Mouse (Mus musculus) liver, postnatal 0 days (tissue): Measurements from ENCODE around the gene Plch2. TPM values are rescaled to one million over a fixed set of nuclear protein-coding genes. Genes with fewer than 3 reads are reported as not detected.
"Not testable (repeated sequence)": the region's sequence is repeated elsewhere in the genome, so short reads cannot be mapped to it uniquely, and the experiment has no call there.

Source experiments
- ATAC-seq: fragments of 200-750 bp; cut with Nextera tagmentation; 2 replicates; pipeline ENCODE4 v1.8.0; 2017; ENCODE audit warnings: mild to moderate bottlenecking, moderate library complexity
- DNase-seq: peaks from one replicate; pipeline ENCODE4 v3.0.0-alpha.2; 2016
- H3K27ac ChIP-seq: fragments of 300-500 bp; sonication (generic); 2 replicates; pipeline ENCODE4 v1.5.1; 2014; ENCODE audit warnings: antibody characterized with exemption, moderate library complexity, mild to moderate bottlenecking, low read depth
- H3K27me3 ChIP-seq: fragments of 300-500 bp; sonication (generic); 2 replicates; pipeline ENCODE4 v1.6.1; 2014; ENCODE audit warnings: low read length, control low read depth, mixed read lengths; ENCODE audit not compliant: insufficient read depth
- H3K36me3 ChIP-seq: fragments of 300-500 bp; sonication (generic); replicated peaks from 2 replicates; pipeline ENCODE4 v1.6.1; 2014; ENCODE audit warnings: mild to moderate bottlenecking, control low read depth, low read length, moderate library complexity, mixed read lengths; ENCODE audit not compliant: insufficient read depth
- H3K4me1 ChIP-seq: fragments of 300-500 bp; sonication (generic); 2 replicates; pipeline ENCODE4 v1.6.1; 2014; ENCODE audit warnings: antibody characterized with exemption, mild to moderate bottlenecking, control low read depth; ENCODE audit not compliant: insufficient read depth
- H3K4me2 ChIP-seq: fragments of 300-500 bp; sonication (generic); 2 replicates; pipeline ENCODE4 v1.6.1; 2014; ENCODE audit warnings: low read depth, mild to moderate bottlenecking, low read length, moderate library complexity, mixed read lengths
- H3K4me3 ChIP-seq: fragments of 300-500 bp; sonication (generic); 2 replicates; pipeline ENCODE4 v1.5.1; 2014; ENCODE audit warnings: low read depth, low read length
- H3K9ac ChIP-seq: fragments of 300-500 bp; sonication (generic); replicated peaks from 2 replicates; pipeline ENCODE4 v1.6.1; 2014; ENCODE audit warnings: mild to moderate bottlenecking, moderate library complexity
- H3K9me3 ChIP-seq: fragments of 300-500 bp; sonication (generic); 2 replicates; pipeline ENCODE4 v1.6.1; 2016; ENCODE audit warnings: mild to moderate bottlenecking, control low read depth, low read length, mixed read lengths
- CTCF ChIP-seq: sonication (generic); IDR thresholded peaks from 2 replicates; pipeline ENCODE4 v1.5.1; 2016; ENCODE audit warnings: antibody characterized with exemption, low read depth
- EP300 ChIP-seq: IDR thresholded peaks from 2 replicates; pipeline ENCODE4 v1.6.1; 2016; ENCODE audit warnings: antibody characterized with exemption, low read depth, mild to moderate bottlenecking
- WGBS: fragments of 180-500 bp; shearing (Covaris S2); extraction: QIAGEN DNeasy Blood & Tissue Kit; methylation state at CpG from one replicate; pipeline ENCODE4 v1.1.7; 2014; ENCODE audit not compliant: insufficient replicate concordance; 5-methylcytosine and 5-hydroxymethylcytosine counted together
- polyA plus RNA-seq: library from polyadenylated mRNA; unstranded; fragments of >200 nt; fragmentation: Nextera tagmentation; extraction: Ambion mirVana; gene quantifications from 2 replicates; pipeline ENCODE4 v1.2.1, GENCODE M21; 2015

Gene Plch2
- polyA plus RNA-seq, 1 experiment from 2014 or later = not detected

DNA sequence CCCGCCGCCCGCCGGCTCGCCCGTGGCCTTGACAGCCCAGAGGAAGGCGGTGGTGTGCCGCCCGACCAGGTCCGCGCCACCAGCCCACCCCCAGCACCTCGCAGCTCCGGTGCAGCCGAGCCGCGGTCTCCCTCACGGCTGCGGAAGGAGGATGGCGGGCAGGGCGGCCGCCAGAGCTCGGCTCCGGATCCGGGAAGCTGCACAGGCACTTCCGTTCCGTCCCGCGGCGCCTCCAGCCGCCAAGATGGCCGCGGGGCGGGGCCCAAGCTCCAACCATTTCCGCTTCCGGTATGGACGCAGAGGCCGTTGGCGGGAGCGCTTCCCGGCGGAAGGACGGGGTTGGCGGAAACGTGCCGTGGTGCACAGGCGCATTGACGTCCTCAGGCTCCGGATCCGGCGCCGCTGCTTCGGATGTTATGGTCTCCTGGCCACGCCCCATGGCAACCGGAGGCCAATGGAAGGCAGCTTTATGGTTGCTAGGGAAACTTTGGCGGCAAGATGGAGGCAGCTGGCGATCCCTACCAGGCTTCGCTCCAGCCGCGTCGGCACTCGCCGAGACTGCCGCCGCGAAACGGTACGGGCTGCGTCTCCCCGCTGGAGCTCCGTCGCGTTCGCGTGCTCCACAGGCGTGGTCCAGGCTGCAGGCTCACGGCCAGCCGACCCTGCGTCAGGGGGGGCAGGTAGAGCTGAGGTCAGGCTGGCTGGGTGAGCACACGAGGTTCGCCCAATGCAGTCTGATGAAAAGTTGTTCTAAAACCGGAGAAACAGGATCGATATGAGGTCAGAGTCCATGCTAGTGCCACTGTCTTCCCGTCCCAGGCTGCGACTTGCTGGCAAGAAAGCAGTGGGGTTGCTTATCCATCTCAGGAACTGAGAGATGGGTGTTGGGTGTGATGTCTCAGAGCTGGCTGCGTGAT lies 29.8 kb upstream of the Plch2 start, which contains the start of the genes Rer1 and Morn1:
Rer1 (minus strand) TSS at position 275 of the 917 bp plus-strand sequence.
Morn1 (plus strand) TSS at position 470 of the 917 bp plus-strand sequence.
- peak; percentile 97 for ATAC-seq
- no peaks in the 10 kb centered on the region for H3K27me3 ChIP-seq
- TF ChIP-seq CTCF = no peak
- TF ChIP-seq EP300 = no peak

DNA sequence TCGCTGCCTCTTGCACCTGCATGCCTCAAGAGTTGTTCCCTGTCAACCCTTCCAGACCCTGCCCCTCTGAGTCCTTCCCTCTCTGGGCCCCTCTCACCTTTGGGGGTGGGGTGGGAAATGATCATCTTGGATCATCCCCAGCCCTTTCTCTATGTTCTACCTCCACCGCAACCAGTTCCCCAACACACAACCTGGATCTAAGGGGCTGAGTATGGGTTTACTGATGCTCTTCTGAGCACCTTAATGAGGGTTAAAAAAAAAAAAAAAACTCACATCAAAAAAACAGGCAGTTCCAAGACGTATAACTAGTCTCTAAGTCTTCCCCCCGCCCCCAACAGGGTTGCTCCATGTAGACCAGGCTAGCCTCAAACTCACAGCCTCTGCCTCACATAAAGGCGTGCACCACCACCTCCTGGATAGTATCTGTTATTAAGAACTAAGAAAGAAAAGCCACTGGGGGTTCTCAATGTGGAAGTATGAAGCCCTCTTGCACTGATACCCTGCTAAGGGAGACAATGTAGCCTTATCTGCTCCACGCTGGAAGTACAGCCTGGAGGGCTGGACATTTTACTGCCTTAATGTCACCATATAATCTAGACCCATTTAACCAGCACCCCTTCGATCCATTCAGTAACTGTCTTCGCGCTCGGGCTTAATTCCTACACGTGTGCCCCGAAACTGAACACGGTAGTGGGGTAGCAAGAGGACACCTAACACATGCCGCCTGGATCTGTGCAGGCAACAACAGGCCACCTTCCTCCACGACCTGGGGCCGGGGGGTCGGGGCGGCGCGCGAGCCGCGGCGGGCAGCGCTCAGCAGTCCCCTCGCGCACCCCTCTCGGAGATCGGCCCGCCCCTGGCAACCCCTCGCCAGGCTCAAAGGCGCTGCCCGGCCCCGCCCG lies 28.9 kb upstream of the Plch2 start:
- Histone ChIP-seq H3K9ac (peak overlapping the region; percentile 76), H3K4me2 (peak overlapping the region; percentile 90), H3K4me1 (peaks cover 35% of the 10 kb centered on the region), H3K36me3 (peaks cover 20% of the 10 kb centered on the region), H3K27ac (peak overlapping the region; percentile 91), H3K27me3 (no peaks in the 10 kb centered on the region), H3K4me3 (peak overlapping the region; percentile 70), H3K9me3 (no peaks in the 10 kb centered on the region)
- 9% methylated on average over 27 of the region's 35 CpGs for WGBS
- DNase-seq = no peak
- TF ChIP-seq EP300 (no peak), CTCF (no peak)
- peak; percentile 67; the same call in 1 of the 2 replicates for ATAC-seq

More for the DNA sequence above, 29.8 kb upstream of the Plch2 start, which contains the start of the genes Rer1 and Morn1:
- Histone ChIP-seq H3K36me3 (peaks cover 14% of the 10 kb centered on the region), H3K27ac (peak within 1 kb of the TSS; percentile 91), H3K4me3 (peak within 1 kb of the TSS; percentile 70), H3K9me3 (no peaks in the 10 kb centered on the region), H3K4me2 (peak within 1 kb of the TSS; percentile 98), H3K4me1 (peaks cover 35% of the 10 kb centered on the region), H3K9ac (peak within 1 kb of the TSS; percentile 76)
- peak; percentile 100 for DNase-seq
- under 1% methylated on average over 78 of the region's 85 CpGs for WGBS

DNA sequence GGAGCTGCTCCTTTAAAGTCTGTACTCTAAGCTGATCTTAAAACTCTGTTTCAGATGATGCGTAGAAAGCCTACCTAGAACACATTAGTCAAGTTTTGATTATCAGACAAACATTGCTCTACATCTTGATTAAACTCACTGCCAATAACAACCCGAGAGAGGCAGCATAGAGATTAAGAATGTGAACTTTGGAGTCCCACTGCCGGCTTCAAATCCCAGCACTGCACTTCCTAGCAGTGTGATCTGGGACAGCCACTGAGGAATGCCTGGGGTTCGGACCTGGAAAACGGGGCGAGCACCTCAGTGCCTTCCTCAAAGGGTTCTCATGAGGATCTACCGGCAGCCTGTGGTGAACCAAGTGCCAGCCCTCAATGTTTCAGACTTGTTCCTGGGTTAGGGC lies 27.8 kb upstream of the Plch2 start:
- Histone ChIP-seq H3K36me3 (peaks cover 29% of the 10 kb centered on the region), H3K9ac (no peak overlapping the region; the same call in 1 of the 2 replicates), H3K4me2 (peak overlapping the region; percentile 90), H3K4me3 (no peak overlapping the region; the same call in 1 of the 2 replicates), H3K27me3 (no peaks in the 10 kb centered on the region), H3K4me1 (peaks cover 35% of the 10 kb centered on the region), H3K27ac (peak overlapping the region; percentile 30), H3K9me3 (no peaks in the 10 kb centered on the region)
- 70% methylated on average over 7 of the region's 7 CpGs for WGBS
- ATAC-seq (no peak), DNase-seq (no peak)
- no peak for TF ChIP-seq EP300
- TF ChIP-seq CTCF = no peak

DNA sequence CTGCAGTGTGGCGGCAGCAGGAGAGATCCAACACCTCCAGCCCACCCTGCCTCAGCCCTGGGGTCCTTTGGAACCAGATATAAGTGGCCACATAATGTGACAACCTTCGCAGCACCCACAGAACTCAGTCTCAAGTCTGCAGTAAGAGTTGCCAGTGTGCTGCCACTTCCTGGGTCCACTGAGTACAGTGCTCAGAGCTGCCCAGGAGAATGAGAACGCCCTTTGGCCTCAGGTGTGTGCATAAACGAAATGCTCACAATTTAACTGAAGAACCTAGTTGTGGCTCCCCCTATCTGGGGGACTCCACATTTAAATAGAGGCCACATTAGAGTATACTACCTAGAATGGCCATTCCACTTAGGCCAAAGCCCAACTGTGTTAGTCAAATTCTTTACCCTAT lies 27.0 kb upstream of the Plch2 start:
- H3K4me3 ChIP-seq = no peak overlapping the region
- no peaks in the 10 kb centered on the region for H3K27me3 ChIP-seq
- peaks cover 35% of the 10 kb centered on the region for H3K36me3 ChIP-seq
- H3K9me3 ChIP-seq = no peaks in the 10 kb centered on the region
- ATAC-seq (no peak), DNase-seq (no peak)
- H3K27ac ChIP-seq = peak overlapping the region; percentile 30; the same call in 1 of the 2 replicates
- TF ChIP-seq CTCF (peak; percentile 8; the same call in 1 of the 2 replicates), EP300 (no peak)
- WGBS = 71% methylated on average over 4 of the region's 4 CpGs
- no peak overlapping the region for H3K4me2 ChIP-seq
- H3K9ac ChIP-seq = no peak overlapping the region; the same call in 1 of the 2 replicates
- H3K4me1 ChIP-seq = peaks cover 35% of the 10 kb centered on the region

DNA sequence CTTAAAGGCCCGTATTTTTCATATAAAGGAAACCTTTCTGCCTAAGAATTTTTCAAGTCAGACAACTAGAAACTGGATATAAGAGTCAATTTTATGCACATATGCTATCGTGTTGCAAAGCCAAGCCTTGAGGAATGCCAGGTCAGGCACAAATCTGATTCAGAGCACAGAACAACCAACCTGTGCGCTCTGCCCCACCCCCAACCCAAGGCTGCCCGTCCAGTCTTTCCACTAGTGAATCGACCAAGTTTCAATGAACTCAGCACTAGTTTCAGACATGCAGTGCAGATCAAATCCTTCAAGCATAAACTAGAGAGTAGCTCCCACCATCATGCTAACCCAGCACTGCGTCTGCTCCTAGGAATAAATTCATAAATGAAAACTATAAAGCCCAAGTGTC lies 23.1 kb upstream of the Plch2 start:
- H3K9ac ChIP-seq = no peak overlapping the region
- DNase-seq (no peak), ATAC-seq (no peak)
- TF ChIP-seq EP300 (no peak), CTCF (no peak)
- no peaks in the 10 kb centered on the region for H3K27me3 ChIP-seq
- WGBS = 93% methylated on average over 6 of the region's 6 CpGs
- H3K36me3 ChIP-seq = peaks cover 69% of the 10 kb centered on the region
- H3K9me3 ChIP-seq = no peaks in the 10 kb centered on the region
- H3K4me3 ChIP-seq = no peak overlapping the region
- no peak overlapping the region for H3K4me2 ChIP-seq
- peaks cover 17% of the 10 kb centered on the region for H3K4me1 ChIP-seq
- H3K27ac ChIP-seq = no peak overlapping the region

DNA sequence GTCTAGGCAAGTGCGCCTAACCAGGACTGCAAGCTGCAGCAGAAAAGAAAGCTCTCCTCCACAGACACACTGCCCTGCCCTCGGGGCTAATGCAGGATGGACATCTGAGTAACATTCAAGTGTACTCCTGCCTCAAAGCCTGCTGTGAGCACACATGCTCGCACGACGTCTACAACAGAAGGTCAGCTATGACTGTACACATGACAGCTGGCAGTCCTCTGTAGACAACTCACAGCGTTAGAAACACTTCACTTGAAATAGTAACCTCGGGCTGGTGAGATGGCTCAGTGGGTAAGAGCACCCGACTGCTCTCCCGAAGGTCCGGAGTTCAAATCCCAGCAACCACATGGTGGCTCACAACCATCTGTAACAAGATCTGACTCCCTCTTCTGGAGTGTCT lies 22.2 kb upstream of the Plch2 start:
- H3K9me3 ChIP-seq, H3K9ac ChIP-seq, H3K4me3 ChIP-seq, H3K27ac ChIP-seq, H3K4me2 ChIP-seq, H3K27me3 ChIP-seq, H3K4me1 ChIP-seq, ATAC-seq, DNase-seq: not testable (repeated sequence)
- 95% methylated on average over 10 of the region's 10 CpGs for WGBS
- H3K36me3 ChIP-seq = peaks cover 76% of the 10 kb centered on the region
